16 mouse cellular contexts compared by ENCODE assay signal in the genomic region with DNA sequence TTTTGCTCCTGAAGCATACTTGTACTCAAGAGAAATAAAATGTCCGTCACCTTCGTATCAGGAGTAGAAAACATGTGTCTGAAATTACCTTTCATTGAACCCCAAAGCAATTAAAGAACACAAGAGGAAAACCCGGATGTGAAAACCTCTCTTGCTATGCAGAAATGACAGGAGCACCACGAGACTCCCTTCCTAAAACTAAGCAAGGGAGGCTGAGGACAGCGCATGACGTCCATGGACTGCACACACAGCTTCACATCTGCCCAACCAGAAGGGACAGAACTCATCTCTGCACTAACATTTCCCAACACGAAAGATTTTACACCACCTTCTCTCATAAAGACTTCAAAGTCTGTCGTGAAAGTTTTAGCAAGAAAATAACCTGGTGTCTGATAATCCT.
"Had no signal": no experiment of that assay in that cellular context is flagged by ENCODE, and none has a peak within 500 bp of the region (broad histone marks: within the 10 kb centered on the region; RNA-seq: fewer than 3 reads in every experiment).

No protein-coding gene starts in this region.

- H3K4me1 ChIP-seq: neural tube, embryonic 15.5 days; stomach, embryonic 15.5 days had no signal

- H3K36me3 ChIP-seq: stomach, embryonic 15.5 days had no signal

- H3K9me3 ChIP-seq: neural tube, embryonic 13.5 days; neural tube, embryonic 15.5 days; stomach, embryonic 15.5 days had no signal

- H3K4me2 ChIP-seq: neural tube, embryonic 13.5 days; neural tube, embryonic 15.5 days; stomach, embryonic 15.5 days had no signal

- H3K27ac ChIP-seq: neural tube, embryonic 13.5 days; neural tube, embryonic 15.5 days; stomach, embryonic 15.5 days; stomach, postnatal 0 days had no signal

- H3K4me3 ChIP-seq: neural tube, embryonic 13.5 days; neural tube, embryonic 15.5 days; stomach, embryonic 15.5 days had no signal

- H3K9ac ChIP-seq: neural tube, embryonic 13.5 days; neural tube, embryonic 15.5 days; stomach, embryonic 15.5 days had no signal

- H3K27me3 ChIP-seq: neural tube, embryonic 13.5 days; neural tube, embryonic 15.5 days; stomach, embryonic 15.5 days had no signal

- DNase-seq: retina, postnatal 1 day; right cerebral cortex, adult 18-20 months; right cerebral cortex, postnatal 14 days; right cerebral cortex, postnatal 25 days; right cerebral cortex, postnatal 4 days; spleen, adult 18-20 months; thymus, adult 18-20 months; thymus, adult 2 months; thymus, postnatal 14 days; thymus, postnatal 25 days; thymus, postnatal 36 days; thymus, postnatal 4 days had no signal
